Mouse (Mus musculus): ENCODE results near the gene Mtm1. TPM values are rescaled to one million over a fixed set of nuclear protein-coding genes. Genes with fewer than 3 reads are reported as not detected.
A peak's percentile ranks its signal among the peaks of the same experiment; 100 is the strongest.

Mtm1 gene
- polyA plus RNA-seq, 1 experiment, result 1.3 TPM

- 20% methylated on average over 20 of the region's 20 CpGs for WGBS
- H3K36me3 ChIP-seq (ENCODE audit: control insufficient read depth, insufficient read depth, low read length), result no peaks in the 10 kb centered on the region
- peak in 1 of 2 experiments; percentile 9 for DNase-seq (ENCODE audit: low read depth in 1 of 2, low spot score in 2 of 2)
These were observed 154.4 kb downstream of the Mtm1 start for GRCm38 (mm10) chrX:71365011-71365410.

More at GRCm38 (mm10) chrX:71365011-71365410, 154.4 kb downstream of the Mtm1 start:
- Histone ChIP-seq H3K27ac (ENCODE audit: insufficient read depth, low read length) (peak overlapping the region; percentile 84), H3K27me3 (ENCODE audit: control insufficient read depth, insufficient read depth, low read length) (no peaks in the 10 kb centered on the region), H3K4me3 (ENCODE audit: extremely low read depth, insufficient read depth, insufficient read length) (peak overlapping the region; percentile 81), H3K4me1 (ENCODE audit: control insufficient read depth, insufficient read depth, insufficient read length) (peaks cover 8% of the 10 kb centered on the region)
- TF ChIP-seq CTCF (IDR thresholded peaks at IDR 0.05; ENCODE audit: extremely low read depth, insufficient read depth, insufficient read length, insufficient replicate concordance) (no peak), POLR2A (IDR thresholded peaks at IDR 0.05; ENCODE audit: low read depth, low read length) (no peak)

Other genes starting within 250 kb of the Mtm1 start
- 2.6 and 3.8 TPM in 2 replicates for gene Mamld1, start 160.5 kb upstream of the Mtm1 start, polyA plus RNA-seq (2012; rRNA removed)
- 7.9 and 8.8 TPM in 2 replicates for gene Mtmr1, start 154.0 kb downstream of the Mtm1 start, polyA plus RNA-seq (2012; rRNA removed)

All from spleen, adult 2 months (tissue).